Mouse (Mus musculus) embryonic fibroblast, embryonic 13.5 days (primary cell): ENCODE data around the gene Nkain4.

Experiments
- CTCF ChIP-seq: IDR thresholded peaks from 2 replicates; pipeline ENCODE4 v1.5.1; 2011; ENCODE audit warnings: mild to moderate bottlenecking, control low read depth, low read length, moderate library complexity, borderline replicate concordance; ENCODE audit not compliant: insufficient read depth
- POLR2A ChIP-seq: IDR thresholded peaks from 2 replicates; pipeline ENCODE4 v1.6.1; 2011; ENCODE audit warnings: low read depth, mild to moderate bottlenecking, control low read depth, low read length, moderate library complexity

DNA sequence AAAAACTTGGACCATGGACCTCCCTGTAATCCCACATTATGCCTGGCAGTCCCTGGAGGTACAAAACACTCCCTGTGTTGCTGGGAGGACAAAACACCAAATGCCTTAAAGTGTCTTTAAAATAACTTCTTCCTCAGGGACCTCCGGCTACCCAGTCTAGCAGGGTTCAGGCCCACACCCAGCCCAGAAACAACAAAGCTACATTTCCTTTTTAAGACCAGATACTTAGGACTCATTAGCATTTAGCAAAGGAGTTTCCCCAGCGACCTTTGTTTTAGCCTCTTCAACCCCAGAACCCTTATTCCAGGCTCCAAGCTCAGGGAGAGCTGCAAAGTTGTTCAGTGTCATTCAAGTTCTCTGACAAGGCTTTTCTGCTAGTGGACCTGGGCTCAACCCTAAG lies 861 bp downstream of the Nkain4 start:
- TF ChIP-seq CTCF = no peak
- no peak for TF ChIP-seq POLR2A
